Mouse (Mus musculus) erythroblast, embryonic 14.5 days (primary cell): ENCODE measurements at regions not wholly inside any gene's neighbourhood (a gene's known extent, or its start where the extent isn't known, plus 50 kb on each side); places are given as distances from the start of the nearest gene placed in this dataset.

Source experiments
- GATA1 ChIP-seq: IDR thresholded peaks from 2 replicates; pipeline ENCODE4 v1.6.1; 2012; ENCODE audit warnings: low read length, inconsistent platforms, mixed read lengths
- TAL1 ChIP-seq: IDR thresholded peaks from 3 replicates; pipeline ENCODE4 v1.6.1; 2012; ENCODE audit warnings: low read length, inconsistent platforms, mixed read lengths

DNA sequence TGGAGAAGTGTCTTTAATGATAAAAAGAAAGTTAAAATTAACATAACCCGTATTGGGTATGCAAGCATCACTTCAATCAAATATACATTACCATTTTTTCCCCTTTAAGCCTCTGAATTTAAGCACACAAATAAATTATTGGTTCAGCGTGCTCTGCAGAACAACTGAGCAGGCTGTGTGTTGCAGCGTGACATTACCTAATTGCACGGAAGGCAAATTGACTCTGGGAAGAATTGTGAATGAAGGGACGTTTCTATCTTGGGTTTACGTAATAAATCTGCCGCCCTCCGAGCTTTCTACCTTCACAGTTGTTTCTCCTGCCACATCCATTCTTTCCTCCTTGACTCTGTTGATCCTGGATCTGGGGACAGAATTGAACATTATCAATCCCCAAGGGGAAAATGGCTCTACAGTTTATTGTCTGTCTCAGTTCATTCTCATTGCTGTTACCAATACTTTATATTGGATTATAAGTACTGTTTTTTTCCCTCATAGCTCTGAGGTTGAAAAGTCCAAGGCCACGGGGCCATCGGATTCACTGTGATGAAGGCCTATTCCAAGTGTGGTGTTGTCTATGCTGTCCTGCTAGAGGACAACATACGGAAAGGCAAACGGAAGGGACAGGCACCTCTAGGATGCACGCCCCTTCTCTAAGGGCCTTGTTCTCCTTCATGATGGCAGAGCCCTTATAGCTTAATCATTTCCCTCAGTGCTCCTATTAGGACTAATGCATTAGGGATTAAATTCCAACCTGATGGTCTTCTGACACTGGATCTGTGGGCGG lies 256.7 kb downstream of the Mef2c start:
- TF ChIP-seq GATA1 (no peak), TAL1 (no peak)
